ENCODE assay signal across 7 mouse cellular contexts in genomic region chr8:3221960-3222635, GRCm38 (mm10). TPM values are rescaled to one million over a fixed set of nuclear protein-coding genes. Genes with fewer than 3 reads are reported as not detected.
A peak's percentile ranks its signal among the peaks of the same experiment; 100 is the strongest.
DNase-seq lines count a peak whose midpoint lies in the region; ATAC-seq and TF ChIP-seq lines count a peak whose summit lies in the region.

No protein-coding gene starts in this region.

- H3K9ac ChIP-seq in forebrain, postnatal 0 days = peak overlapping the region; percentile 78; the same call in 1 of the 2 replicates
- H3K9ac ChIP-seq in liver, embryonic 15.5 days = peak overlapping the region; percentile 61; the same call in 1 of the 2 replicates

- peak overlapping the region; percentile 94 for H3K27ac ChIP-seq in forebrain, postnatal 0 days (ENCODE audit: low read depth, low read length)
- peak overlapping the region; percentile 87 for H3K27ac ChIP-seq in liver, embryonic 15.5 days (replicated peaks)

- peak overlapping the region; percentile 93 for H3K4me3 ChIP-seq in megakaryocyte, embryonic 14.5 days (replicated peaks)
- H3K4me3 ChIP-seq in forebrain, postnatal 0 days (ENCODE audit: low read depth, low read length) = peak overlapping the region; percentile 63
- peak overlapping the region; percentile 56 for H3K4me3 ChIP-seq in liver, embryonic 15.5 days (replicated peaks)

- WGBS in forebrain, postnatal 0 days = 53% methylated on average over 6 of the region's 6 CpGs
- 39% methylated on average over 6 of the region's 6 CpGs for WGBS in liver, embryonic 15.5 days (ENCODE audit: insufficient replicate concordance)

- H3K36me3 ChIP-seq in megakaryocyte, embryonic 14.5 days (replicated peaks; ENCODE audit: low read length) = peaks cover 9% of the 10 kb centered on the region
- no peaks in the 10 kb centered on the region for H3K36me3 ChIP-seq in forebrain, postnatal 0 days (ENCODE audit: insufficient read depth)
- no peaks in the 10 kb centered on the region for H3K36me3 ChIP-seq in liver, embryonic 15.5 days (replicated peaks)

- peaks cover 89% of the 10 kb centered on the region for H3K4me1 ChIP-seq in megakaryocyte, embryonic 14.5 days
- peaks cover 11% of the 10 kb centered on the region for H3K4me1 ChIP-seq in forebrain, postnatal 0 days (ENCODE audit: insufficient read depth)
- H3K4me1 ChIP-seq in liver, embryonic 15.5 days (replicated peaks) = peaks cover 61% of the 10 kb centered on the region

- DNase-seq in forebrain, postnatal 0 days = no peak
- no peak for DNase-seq in adrenal gland, adult 2 months
- no peak for DNase-seq in layer of hippocampus, postnatal 36 days
- no peak for DNase-seq in cerebellum, postnatal 36 days

- H3K27me3 ChIP-seq in megakaryocyte, embryonic 14.5 days (replicated peaks) = no peaks in the 10 kb centered on the region
- no peaks in the 10 kb centered on the region for H3K27me3 ChIP-seq in forebrain, postnatal 0 days (ENCODE audit: insufficient read depth, low read length)
- H3K27me3 ChIP-seq in liver, embryonic 15.5 days = no peaks in the 10 kb centered on the region

- ATAC-seq in megakaryocyte, adult 5-6 weeks (ENCODE audit: poor library complexity, severe bottlenecking) = no peak
- ATAC-seq in forebrain, postnatal 0 days = no peak
- ATAC-seq in liver, embryonic 15.5 days (ENCODE audit: insufficient read depth) = no peak

- no peak for TF ChIP-seq CTCF in forebrain, postnatal 0 days (IDR thresholded peaks at IDR 0.05; ENCODE audit: low read depth)

- H3K9me3 ChIP-seq in megakaryocyte, embryonic 14.5 days = no peaks in the 10 kb centered on the region
- no peaks in the 10 kb centered on the region for H3K9me3 ChIP-seq in forebrain, postnatal 0 days (ENCODE audit: low read length)
- H3K9me3 ChIP-seq in liver, embryonic 15.5 days (replicated peaks) = no peaks in the 10 kb centered on the region

- H3K4me2 ChIP-seq in forebrain, postnatal 0 days (ENCODE audit: low read depth) = peak overlapping the region; percentile 76
- H3K4me2 ChIP-seq in liver, embryonic 15.5 days = peak overlapping the region; percentile 86

RNA-seq across cellular contexts. Expression of gene Insr, which starts 57.3 kb away (rescaled TPM):
- 0.17 and 0.75 TPM in 2 replicates for polyA plus RNA-seq in megakaryocyte, embryonic 14.5 days (2012; ENCODE audit: insufficient read depth, low replicate concordance)
- 23.7 and 24.8 TPM in 2 replicates for total RNA-seq in megakaryocyte, adult 5-6 weeks (2015)
- 13.5 and 18.1 TPM in 2 replicates for total RNA-seq in megakaryocyte, adult 5-6 weeks (2017)
- 31.5 and 39.5 TPM in 2 replicates for total RNA-seq in forebrain, postnatal 0 days (2014; rRNA removed)
- 21.5 and 36.9 TPM in 2 replicates for polyA plus RNA-seq in forebrain, postnatal 0 days (2015; fragmentation: Nextera tagmentation; extraction: Ambion mirVana)
- polyA plus RNA-seq in liver, embryonic 15.5 days (2015; fragmentation: Nextera tagmentation; extraction: Ambion mirVana) = 20.5 and 25.7 TPM in 2 replicates
- 100 to 1,000 TPM; 101 to 153 TPM for total RNA-seq in adrenal gland, adult 2 months (2021)
- polyA plus RNA-seq in adrenal gland, adult 2 months (2012; rRNA removed) = 31.6 and 44.1 TPM in 2 replicates
- total RNA-seq in layer of hippocampus, postnatal 36 days (2021) = 10 to 100 TPM; 46.9 to 50.3 TPM
